Mouse (Mus musculus) layer of hippocampus, postnatal 14 days (tissue): ENCODE measurements around the gene Shroom3. TPM values are rescaled to one million over a fixed set of nuclear protein-coding genes. Genes with fewer than 3 reads are reported as not detected.

ENCODE experiments used
- DNase-seq, 2 experiments: peaks; one replicate each; pipeline ENCODE4 v3.0.0; 2021 to 2022; ENCODE audit warnings: low spot score in 2 of 2, mixed read lengths in 1 of 2
- total RNA-seq, 2 experiments: library from RNA; stranded (reverse); gene quantifications; 2 replicates each; pipeline ENCODE4 v1.2.3; 2021

Shroom3 gene
- total RNA-seq, 2 experiments from 2014 or later: 2.8 to 3.0 TPM

DNA sequence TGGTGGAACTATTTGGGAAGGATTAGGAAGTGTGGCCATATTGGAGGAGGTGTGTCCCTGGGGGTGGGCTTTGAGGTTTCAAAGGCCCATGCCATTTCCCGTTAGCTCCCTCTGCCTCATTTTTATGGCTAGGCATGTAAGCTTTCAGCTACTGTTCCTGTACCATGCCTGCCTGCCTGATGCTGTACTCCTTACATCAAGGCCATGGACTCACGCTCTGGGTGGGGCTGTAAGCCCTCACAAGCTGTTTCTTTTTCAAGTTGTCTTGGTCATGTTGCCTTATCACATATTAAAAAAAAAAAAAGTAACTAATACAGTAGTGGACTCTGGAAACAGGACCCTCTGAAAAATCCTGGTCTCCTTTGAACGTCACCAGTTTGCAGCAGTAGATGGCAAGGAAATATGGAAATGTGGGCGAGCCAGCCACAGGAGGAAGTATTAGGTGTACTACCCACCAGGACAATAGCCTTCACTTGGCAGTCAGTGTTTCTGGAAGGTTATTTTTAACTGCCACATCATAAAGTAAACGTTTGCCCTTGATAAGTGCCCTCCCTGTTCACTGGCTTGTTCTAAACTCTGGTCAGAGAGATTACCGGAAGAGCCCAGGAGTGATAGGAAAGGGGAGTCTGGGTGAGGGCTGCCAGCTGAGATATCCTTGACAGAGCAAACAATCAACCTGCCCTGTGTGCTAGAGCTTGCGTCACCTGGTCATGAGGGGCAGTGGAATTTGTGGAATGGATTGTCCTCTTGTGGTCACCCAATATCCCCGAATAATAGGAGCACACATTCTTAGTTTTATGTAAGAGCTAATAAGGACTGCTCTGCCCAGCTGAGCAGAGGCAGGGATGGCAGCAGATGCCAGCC is 62.4 kb downstream of the Shroom3 start:
- DNase-seq: no peak

DNA sequence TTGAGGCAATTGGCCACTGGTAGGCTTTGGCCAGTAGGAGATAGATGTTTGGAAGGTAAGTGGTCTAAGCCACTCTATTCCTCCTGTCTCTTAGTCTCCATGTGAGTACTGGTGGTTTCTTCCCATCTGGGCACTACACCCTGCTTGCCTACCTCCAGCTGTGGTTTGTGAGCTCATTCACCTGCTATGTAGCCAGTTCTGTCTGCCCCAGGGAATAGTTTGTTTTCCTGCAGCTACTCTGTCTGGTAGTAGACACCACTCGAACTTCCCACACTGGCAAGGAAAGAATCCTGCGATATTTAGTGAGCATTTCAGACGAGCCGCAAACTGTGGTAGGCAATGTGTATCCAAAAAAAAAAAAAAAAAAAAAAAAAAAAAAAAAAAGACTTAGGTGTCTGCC is 68.3 kb downstream of the Shroom3 start:
- no peak for DNase-seq

DNA sequence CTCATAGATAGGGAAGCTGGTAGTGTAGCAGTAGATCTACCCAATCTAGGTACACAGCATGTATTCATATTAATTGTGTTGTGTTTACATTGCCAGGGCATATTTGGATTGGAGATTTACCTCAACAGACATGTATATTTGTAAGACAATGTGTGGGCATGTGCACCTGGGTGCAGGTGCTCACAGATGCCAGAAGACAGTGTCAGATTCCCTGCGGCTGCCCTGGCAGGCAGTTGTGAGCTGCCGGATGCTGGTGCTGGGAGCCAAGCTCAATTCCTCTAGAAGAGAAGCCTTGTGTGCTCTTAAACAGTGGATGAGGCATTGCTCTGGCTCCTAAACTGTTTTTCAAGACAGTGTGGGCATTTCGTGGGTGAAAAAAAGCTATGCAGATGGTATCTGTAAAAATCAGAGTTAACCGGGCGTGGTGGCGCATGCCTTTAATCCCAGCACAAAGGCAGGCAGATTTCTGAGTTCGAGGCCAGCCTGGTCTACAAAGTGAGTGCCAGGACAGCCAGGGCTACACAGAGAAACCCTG is 72.1 kb downstream of the Shroom3 start:
- DNase-seq: no peak

DNA sequence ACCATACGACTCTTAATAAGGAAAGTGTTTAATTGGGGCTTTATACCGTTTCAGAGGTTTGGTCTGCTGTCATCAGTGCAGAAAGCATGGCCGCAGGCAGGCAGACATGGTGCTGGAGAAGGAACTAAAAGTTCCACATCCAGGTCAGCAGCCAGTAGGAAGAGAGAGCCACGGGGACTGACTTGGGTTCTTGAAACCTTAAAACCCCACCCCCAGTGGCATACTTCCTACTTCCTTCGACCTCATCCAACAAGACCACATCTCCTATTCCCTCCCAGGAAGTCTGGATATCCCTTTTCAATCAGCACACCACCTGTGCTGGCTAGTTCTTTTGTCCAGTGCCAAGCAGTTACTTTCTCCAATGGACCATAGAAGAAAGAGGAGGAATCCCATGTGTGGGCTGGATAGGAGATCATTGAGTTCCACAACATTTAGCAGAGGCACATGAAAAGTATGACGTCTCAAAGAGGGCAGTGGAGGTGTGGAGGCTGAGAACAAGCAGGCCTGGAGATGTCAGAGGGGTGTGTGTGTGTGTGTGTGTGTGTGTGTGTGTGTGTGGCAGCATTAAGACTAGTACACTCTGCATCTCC is 76.0 kb downstream of the Shroom3 start:
- DNase-seq: no peak

DNA sequence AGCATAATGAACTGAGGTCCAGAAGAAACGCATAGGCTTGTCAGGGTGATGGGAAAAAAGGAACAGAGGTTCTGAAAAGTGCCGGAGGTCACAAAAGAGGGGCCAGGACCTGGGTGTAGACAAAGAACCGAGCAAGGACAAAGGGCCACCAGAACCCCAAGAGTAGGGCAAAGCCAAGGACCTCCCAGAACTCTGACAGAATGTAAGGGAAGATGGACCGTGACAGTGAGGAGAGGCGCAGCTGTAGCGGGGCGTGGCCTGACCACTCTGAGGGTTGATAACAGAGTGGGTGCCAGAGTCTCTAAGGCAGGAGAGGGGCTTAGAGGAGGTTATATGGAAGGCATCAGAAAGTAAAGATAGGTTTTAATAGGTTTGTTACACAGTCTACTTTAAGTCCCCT is 77.3 kb downstream of the Shroom3 start:
- DNase-seq: no peak

DNA sequence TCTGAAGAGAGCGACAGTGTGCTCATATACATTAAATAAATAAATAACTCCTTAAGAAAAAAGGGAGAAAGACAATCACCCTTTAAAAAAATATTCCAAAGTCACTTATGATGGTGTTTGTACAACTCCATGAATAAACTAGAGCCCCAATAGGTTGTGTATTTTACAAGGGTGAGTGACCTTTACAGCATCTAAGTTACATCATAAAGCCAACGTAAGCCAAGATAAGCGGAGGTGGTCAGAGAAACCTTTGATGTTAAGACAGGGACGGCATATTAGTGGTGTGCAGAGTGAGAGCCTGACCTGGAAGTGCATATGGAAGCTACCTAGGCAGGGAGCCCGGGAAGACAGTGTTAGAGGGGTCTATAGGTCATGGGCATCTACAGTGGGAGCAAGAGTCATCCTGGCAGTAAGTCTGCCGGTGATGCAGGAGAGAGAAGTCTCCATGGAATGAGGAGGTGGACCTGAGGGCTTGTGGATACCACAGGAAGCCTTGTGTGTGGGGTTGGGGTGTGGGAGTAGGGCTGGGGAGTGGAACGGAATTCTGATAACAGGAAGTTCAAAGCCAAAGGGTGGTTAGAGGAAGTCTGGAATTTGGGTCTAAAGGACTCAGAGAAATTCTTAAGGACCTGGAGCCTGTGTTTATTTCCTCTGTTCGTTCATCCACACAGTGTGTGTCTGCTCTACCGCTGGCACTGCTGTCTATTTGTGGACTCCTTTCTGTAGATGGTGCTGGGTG is 78.5 kb downstream of the Shroom3 start:
- DNase-seq: no peak

DNA sequence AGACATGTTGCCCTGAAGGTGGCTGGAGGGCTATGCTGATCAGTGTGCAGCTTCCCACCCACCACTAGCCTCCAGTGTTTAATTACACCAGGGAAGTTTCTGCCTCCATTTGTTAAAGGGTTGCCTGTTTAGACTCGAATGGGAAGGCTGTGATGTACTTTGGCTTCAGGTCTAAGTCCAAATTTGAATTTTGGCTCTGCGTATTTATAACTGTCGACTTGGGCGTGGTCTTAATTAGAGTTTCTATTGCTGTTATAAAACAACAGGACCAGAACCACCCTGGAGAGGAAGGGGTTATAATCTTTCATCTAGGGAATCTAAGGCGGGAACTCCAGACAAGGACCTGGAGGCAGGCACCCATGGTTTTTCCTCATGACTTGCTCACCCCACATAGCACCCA is 79.2 kb downstream of the Shroom3 start:
- no peak for DNase-seq

DNA sequence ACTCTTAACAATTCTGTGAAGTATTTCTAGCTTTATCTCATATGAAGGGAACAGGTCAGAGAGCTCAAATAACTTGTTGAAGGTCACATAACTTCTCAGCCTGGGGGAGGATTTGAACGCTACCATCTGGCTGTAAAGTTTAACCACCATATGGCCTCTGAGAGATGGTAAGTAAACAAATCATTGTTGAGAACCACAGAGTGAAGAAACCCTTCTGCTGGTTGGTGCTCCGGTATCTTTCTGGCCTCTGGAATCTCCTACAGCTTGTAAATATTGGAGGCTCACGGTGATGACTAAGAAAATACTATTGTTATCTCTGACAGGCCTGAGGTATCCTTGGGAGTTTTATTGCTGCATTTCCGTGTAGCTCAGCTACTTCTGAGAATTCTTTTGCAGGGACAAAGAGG is 80.3 kb downstream of the Shroom3 start:
- DNase-seq: no peak

DNA sequence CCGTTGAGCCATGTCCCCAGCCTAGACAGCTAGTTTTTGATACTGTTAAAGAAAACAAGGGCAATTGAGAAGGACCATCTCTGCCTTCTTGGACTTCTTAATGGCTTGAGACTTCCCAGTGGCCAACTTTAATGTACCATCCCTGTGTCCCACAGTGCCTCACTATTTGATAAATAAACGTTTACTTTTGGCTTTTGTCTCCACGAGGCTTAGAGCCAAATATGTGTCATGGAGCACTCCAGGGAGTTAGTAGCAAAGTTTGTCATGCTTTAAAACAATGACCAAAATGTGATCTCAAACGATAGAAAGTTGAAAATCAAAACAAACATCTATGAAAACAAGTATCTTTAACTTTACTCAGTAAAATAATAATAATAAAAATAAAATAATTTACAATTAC is 83.1 kb downstream of the Shroom3 start:
- DNase-seq: no peak

DNA sequence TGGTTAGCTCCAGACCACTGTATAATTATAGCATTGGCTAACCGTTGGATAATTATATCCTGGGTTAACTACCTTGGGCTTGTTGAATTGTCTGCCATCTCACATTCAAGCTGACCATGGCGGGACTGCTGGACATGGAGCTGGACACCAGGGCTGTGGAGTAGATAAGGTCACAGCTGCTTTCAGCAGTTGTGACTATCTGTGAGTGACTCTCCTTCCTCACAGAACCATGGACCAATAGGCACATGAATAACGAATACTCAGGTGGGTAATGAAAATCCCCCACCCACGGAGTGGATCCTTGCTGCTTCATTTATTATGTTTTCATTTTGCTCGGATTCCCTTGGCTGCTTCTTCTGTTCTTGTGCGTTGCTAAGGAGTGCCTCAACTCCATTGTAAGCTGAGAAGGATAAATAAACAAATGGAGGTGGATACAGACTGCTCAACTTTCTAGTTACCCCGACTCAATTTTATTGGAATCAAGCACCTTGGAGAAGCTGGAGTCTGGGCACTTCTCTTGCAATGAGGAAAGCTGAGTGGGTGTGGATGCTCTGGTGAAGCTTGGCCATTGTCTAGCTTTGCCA is 84.1 kb downstream of the Shroom3 start:
- DNase-seq: no peak

DNA sequence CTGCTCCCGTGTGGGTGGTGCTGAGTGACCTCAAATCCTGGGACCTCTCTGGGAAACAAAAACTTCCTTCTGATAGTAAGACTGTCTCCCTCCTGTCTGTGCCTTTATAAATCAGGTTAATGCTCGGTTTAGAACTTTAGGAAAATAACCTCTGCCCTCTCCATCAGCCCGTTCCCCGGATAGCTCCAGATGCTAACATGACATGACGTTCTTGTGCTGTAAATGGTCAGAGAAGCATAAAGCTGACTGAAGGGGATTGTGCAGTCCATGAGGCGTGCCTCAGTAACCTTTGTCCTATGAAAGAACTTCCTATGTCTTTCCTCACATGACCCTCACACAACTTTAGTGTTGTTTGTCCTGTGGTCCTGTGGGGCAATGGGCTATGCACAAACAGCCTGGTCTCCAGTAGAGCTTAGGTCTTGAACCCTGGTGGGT is 84.6 kb downstream of the Shroom3 start:
- no peak for DNase-seq

DNA sequence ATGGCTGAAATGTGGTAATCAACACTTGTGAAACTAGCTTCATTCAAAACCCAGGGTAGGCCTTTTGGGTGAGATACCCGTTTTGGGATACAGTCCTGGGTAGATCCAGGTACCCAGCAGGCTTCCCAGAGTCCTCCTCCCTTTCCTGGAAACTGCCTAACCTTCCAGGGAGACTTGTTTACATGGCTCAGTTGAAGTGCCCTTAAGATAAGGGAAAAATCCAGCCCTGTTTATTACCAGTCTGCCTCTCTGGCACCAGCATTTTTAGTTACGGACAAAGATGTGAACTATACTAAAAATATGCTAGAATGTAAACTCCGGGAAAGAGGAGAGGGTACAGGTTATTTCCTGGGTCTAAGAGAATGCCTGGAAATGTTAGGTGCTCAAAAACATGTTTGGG is 90.6 kb downstream of the Shroom3 start:
- DNase-seq: no peak

DNA sequence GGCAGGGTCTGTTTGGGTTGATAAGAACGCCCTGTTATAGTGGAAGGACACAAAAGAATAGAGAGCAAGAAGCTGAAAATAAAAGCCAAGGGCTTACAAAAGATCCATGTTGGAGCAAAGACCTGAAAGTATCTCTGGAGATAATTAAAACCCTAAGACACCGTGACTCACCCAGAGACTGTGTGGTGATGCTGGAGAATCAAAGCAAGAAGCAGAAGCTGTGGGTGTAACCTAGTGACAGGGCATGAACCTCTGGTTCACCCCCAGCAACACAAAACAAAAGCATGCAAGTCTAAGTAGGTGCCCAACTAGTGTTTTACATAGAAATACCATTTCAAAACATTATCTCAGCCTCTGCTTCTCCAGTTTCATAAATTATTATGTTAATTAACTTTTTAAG is 91.2 kb downstream of the Shroom3 start:
- DNase-seq: no peak

DNA sequence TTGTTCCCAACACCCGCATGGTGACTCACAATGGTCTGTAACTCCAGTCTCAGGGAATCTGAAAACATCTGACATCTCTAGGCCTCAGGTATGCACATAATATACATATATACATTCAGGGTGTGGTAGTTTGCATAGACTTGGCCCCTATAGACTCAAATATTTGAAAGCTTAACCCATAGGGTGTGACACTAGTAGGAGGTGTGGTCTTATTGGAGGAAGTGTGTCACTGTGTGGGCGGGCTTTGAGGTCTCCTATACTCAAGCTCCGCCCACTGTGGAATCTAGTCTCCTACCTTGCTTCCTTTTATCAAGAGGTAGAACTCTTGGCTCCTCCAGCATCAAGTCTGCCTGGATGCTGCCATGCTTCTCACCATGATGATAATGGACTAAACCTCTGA is 91.7 kb downstream of the Shroom3 start:
- DNase-seq: no peak

DNA sequence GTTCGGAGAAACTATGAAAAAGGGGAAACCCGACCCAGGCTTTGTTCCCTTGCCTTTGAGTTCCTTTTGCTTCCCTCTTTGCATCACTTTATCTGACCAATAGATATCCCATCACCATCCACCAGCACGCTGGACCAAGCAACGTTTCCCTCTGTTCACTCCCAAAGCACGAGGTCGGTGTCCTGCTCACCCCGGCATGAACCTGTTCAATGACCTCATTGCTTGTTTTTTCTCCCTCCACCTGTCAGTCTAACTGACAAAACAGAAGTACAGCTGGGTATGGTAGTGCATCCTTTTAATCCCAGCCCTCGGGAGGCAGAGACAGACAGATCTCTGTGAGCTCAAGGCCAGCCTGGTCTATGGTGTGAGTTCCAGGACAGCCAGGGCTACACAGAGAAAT is 95.2 kb downstream of the Shroom3 start:
- no peak for DNase-seq

DNA sequence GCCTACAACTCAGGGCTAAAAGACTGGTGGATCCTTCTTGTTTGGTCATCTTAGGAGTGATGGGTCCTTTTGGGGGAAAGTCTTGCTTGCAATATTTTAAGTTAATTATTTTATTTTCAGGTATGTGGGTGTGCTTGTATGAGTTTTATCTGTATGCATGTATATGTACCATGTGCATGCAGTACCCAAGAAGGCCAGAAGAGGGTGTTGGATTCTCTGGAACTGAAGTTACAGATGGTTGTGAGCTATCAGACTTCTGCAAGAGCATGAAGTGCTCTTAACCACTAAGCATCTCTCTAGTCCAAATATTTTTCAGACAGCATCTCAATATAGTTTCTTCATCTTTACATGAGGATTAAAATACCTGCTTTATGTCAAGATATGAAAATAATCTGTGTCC is 97.8 kb downstream of the Shroom3 start:
- DNase-seq: no peak

DNA sequence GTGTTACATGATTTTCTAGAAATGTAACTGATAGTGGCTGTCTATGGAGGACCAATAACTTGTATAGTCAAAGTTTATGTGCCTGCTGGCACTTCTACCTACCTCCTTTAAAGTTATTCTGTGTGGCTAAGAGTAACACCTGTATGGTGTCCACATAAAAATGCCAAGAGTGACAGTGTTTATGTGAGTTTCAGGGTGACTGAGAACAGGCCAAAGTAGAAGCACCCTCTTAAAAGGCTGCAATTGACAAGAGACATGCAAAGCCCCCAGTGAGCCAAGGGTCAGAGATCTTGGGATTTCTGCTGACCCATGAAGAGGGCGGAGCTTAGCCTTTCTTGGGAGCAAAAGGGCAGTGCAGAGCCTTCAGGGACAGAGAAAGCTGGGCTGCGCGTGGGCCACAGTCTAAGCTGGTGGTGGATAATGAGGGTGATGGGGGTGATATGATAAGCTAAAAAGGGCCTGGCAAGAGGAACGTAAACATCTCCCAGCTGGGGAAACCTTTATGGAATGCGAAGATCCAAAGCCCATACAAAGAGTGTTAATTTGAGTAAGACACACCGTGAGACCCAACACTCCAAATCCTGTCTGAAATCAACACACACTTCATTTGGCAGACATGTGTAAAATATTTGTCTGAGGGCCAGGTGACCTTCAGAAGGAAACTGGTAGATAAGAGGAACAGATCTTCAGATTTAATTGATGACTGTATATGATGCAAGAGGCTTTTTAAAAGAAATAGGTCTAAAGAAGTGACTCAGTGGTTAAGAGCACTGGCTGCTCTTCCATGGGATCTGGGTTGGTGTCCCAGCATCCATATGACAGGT is 101.0 kb downstream of the Shroom3 start:
- DNase-seq: no peak

DNA sequence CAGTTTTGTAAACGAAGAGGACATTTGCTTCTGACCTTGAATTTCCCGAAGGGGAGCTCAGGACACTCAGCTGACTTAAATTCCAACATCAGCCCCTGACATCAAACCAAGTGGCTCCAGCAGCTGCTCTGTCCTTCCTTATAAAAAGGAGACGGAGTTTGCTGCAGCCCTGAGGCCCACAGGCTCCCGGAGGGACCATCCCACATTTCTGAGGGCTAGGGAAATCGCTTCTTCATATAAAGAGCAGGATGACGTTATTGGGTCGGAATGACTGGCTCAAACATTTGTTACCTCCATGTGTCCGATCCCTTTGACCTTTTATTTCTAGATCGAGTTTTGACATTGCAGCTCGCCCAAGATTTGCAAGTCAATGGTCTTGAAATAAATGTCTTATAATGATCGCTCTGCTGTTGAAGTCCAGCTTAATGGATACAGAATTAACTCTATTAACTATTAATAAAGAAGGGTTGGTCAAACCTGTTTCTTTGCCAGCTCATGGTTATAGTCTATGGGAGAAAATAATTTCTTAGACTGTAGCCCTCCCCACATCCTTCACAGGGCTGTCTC is 102.7 kb downstream of the Shroom3 start:
- no peak for DNase-seq

DNA sequence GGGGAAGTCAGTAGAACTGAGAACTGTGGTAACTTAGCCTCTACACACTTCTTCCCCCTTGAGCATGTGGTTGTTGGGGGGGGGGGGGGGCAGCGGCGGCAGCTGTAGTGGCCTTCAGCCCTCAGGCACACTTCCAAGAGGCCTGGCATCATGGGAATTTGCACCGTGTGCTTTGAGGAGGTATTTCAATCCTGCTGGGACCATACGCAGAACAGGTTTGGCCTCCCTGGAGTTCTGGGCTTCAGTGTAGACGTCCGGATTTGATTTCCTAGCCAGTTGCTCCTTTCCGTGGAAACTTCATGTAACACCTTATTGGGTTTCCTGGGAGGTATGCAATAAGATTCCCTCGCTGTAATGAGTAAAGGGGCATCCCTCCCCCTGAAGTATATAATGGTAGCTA is 105.8 kb downstream of the Shroom3 start:
- no peak for DNase-seq
